Mouse (Mus musculus): ENCODE measurements around the gene Pak6.

Pak6 gene

GRCm38 (mm10) chr2:118731981-118732380 is 68.9 kb downstream of the Pak6 start:
- no peak for DNase-seq

DNA sequence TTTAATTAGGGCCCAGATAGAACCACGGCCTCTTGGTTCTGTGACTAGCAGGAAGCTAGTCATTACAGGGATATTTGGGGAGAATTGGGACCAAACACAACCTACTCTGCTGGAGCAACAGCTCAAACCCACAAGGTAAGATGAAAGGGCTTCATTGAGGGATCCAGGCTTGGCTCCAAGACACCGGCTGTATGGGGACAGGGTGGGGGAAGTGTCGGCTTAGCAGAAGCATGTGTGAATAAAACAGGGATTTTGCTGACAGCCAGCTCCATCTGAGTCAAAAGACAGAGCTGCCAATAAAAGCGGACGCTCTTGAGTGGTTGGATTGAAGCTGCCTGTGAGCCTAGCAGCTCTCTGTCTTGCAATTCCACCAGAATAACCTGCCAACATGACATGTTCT is 70.2 kb downstream of the Pak6 start:
- no peak for DNase-seq

DNA sequence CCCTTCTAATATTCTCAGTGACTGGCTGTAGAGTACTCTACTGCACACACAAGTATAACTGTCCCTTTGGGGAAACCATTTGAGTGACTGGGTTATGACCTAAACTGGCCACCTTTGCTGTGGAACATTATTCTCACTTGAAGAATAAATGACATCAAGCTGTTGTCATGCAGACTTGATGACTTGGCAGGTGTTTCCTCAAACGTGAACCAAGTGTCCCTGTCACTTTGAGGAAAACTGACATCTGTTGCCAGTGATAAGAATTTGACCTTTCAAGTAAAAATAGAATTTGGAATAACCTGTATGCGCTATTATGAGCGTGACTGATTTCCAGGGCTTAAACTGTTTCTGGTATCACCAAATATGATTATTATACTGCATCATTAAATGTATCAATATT is 77.2 kb downstream of the Pak6 start:
- DNase-seq, result no peak

DNA sequence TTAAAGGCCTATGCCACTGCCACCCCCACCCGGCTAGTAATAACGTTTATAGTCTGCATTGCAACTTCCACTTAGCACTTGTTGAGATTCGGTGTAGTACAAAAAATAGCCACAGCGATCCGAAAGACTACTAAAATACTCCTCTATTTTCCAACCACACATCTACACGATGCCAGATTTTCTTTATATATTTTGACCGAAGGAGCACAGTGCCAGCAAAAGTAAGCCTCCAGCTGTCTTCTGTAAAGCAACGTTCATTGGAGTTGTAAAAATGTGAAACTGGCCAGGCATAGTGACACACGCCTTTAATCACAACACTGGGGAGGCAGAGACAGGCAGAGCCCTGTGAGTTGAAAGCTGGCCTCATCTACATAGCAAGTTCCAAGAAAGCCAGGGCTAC is 78.1 kb downstream of the Pak6 start:
- no peak for DNase-seq

DNA sequence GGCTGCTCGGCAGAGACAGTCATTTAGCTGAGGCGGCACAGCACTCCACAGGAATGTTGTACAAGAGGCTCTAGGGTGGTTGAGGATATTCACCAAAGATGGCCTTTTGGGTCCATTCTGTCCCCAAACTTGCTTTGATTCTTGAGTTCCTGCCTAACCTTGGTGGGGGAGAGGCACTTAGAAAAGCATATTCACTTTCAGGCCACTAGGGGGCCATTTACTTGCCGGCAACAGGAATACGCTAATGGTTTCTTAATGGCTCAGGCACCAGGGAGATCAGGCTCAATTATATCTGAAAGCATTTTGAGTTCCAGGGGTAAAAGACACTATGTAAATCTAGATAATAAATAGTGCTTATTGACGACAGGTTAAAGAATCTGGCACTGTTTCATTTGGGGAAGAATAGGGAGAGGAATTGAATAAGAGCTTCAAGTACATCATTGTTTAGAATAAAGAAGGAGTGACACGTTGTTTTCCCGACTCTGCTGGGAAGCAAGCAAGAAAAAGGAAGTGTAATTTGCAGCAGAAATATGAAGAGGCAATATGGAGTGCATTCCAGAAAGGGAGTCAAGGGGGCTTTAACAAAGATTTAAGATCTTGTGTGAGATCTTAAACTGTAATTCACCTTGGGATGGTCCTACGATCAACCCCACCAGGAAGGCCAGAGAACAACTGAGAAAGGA is 80.3 kb downstream of the Pak6 start:
- DNase-seq, result no peak

DNA sequence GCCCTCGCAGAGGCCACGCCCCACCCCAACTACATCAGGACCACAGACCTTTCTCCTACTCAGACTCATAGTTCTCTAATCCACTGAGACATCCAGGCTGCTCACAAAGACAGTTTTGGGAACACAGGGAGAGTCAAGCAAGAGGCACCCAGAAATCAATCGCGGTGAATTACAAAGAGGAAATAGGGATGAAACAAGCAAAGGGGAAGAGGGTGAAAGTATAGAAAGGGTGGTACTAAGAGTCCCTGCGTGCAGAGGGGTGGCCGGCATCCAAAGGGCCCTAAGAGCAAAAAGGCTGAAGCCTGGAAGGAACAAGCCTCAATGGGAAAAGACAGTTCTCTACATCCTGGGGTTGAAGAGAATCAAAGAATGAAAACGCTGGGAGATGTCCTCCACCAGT is 81.5 kb downstream of the Pak6 start:
- DNase-seq, result no peak

DNA sequence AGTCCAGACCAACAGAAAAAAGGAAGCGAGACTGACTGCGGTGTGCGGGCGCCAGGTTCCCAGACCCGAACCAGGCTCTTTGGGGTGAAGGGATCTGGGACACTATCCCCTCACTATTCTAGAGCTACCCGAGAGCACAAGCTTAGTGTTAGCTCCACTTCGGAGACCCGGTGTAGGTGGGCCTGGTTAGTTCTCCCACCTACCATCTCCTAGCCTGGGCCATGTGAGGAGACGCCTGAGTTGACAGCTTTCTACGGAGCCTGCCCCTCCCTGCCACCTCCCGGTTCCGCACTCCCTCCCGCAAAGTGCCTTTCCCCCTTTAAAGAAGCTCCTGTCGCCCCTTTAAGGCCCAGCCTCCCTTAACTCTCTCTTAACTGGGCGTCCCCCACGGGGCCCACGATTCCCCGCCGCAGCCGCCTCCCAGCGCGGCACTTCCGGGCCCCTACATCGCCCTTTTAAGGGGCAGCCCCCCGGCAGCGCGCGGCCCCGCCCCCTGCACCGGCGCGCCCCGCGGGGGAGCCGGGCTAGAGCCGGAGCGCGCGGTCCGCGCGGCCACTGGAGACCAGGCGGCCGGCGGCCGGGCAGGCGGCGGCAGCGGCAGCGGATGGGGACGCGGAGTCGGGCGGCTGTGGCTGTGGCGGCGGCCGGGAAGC is 82.3 kb downstream of the Pak6 start, which contains the start of gene Inafm2:
Inafm2 (plus strand) TSS at position 527 of the 653 bp plus-strand sequence.
- DNase-seq, result peak; percentile 92

DNA sequence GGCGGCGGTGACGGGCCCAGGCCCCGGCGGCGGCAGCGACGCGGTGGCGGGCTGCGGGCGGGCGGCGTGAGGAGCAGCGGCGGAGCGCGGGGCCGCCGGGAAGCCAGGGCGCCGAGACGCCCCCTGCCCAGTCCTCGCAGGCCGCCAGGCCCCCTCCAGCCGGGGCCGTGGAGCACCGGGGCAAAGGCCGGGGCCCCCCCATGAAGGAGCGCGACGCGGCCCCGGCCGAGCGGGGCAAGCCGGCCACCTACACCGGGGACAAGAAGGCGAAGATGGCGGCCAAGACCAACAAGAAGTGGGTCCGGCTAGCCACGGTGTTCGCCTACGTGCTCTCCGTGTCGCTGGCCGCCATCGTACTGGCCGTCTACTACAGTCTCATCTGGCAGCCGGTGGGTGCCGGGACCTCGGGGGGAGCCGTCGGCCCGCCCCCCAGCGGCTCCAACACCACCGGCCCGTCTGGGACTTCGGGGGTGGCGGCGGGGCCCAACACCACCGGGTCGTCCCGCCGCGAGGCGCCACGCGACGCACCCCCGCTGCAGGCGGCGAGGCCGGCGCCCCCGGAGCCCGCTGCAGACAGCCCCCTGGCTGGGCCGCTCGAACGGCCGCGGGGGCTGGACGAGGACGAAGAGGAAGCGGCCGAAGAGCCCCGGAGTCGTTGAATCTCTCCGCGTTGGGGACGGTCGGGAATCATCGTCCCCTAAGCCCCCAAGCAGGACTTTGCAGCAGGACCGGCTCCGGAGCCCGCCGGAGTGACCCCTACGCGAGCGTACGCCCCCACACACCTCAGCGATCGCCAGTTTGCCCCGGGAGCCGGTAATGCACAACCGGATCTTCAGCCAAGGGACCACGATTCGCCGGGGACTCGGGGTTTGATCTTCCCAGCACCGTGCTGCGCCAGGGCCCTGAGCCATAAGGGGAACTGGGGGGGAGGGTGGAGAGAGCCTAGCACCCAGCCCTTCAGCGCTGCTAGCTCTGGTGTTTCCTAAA is 83.1 kb downstream of the Pak6 start:
- DNase-seq, result peak; percentile 53

DNA sequence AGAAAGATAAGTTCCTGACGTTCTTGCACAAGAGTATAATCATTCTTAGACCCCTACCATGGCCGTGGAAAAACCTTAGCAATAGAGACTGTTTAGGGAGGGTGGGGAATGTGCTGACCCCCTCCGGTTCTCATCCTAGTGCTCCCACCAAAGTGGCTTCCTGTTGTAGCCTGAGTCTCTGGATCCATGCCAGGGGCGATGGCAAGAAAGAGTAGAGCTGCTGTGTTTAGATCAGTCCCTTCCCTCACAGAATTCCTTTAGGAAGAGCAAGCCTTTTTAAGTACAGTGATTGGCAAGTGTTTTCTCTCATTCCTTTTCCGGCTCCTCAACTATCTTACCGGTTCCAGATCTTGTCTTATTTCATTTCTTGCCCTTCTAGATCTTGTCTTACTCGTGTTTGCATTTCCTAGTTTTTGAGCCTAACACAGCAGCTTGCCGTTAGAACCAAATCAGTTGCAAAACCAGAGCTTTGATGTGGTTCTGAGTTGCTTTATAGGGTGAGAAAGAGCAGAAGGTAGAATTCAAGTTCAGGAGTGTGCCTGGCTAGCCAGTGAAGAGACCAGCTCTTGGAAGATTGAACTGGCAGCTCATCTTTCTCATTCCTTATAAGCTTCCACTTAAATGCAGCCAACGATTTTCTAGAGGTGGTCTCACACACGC is 84.3 kb downstream of the Pak6 start:
- no peak for DNase-seq

All from liver (tissue).